In the genomic region with DNA sequence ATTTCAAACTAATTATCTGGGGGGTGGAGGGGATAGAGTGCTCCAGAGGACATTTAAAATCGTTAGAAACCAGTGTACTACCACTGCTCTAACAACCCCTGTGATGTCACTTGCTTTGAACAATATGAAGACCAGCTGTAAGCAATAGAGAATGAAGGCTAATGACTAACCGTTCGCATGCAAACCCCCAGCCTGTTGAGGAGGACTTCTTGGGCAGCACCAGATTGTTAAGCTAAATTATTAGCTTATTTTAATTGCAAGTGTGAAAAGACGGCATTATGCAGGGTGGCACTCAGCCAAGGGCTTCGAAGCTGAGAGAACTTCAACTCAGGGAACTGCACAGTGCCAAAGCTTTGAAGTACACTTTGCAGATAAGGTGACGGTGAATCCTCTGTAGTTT, we compare ENCODE assay signal across 11 mouse cellular contexts.
A peak's percentile ranks its signal among the peaks of the same experiment; 100 is the strongest.
DNase-seq lines count a peak whose midpoint lies in the region; ATAC-seq lines count a peak whose summit lies in the region.
"Had no signal": no experiment of that assay in that cellular context is flagged by ENCODE, and none has a peak within 500 bp of the region (broad histone marks: within the 10 kb centered on the region; RNA-seq: fewer than 3 reads in every experiment).

No protein-coding gene starts in this region.

- ATAC-seq in heart, embryonic 11.5 days (replicated peaks; ENCODE audit: insufficient number of reproducible peaks, low FRiP score, low TSS enrichment) = no peak

- peaks cover 3% of the 10 kb centered on the region; the same call in 1 of the 2 replicates for H3K4me1 ChIP-seq in heart, embryonic 11.5 days (ENCODE audit: control insufficient read depth, insufficient read depth, low read length)

- H3K9me3 ChIP-seq in heart, embryonic 11.5 days (replicated peaks; ENCODE audit: control insufficient read depth, low read length) = no peaks in the 10 kb centered on the region
- H3K9me3 ChIP-seq: limb, embryonic 15.5 days had no signal

- no peak overlapping the region for H3K9ac ChIP-seq in heart, embryonic 11.5 days (ENCODE audit: low read depth, low read length)
- H3K9ac ChIP-seq: limb, embryonic 15.5 days had no signal

- WGBS in heart, embryonic 11.5 days (ENCODE audit: insufficient replicate concordance) = 45% methylated on average over 6 of the region's 6 CpGs

- H3K4me3 ChIP-seq in heart, embryonic 11.5 days (ENCODE audit: low read depth, low read length) = no peak overlapping the region
- H3K4me3 ChIP-seq: limb, embryonic 15.5 days; myocyte had no signal

- no peak overlapping the region for H3K4me2 ChIP-seq in heart, embryonic 11.5 days
- H3K4me2 ChIP-seq: limb, embryonic 15.5 days had no signal

- DNase-seq in heart, adult 11 months = peak; percentile 88
- DNase-seq in urinary bladder, postnatal 25 days (ENCODE audit: low spot score) = peak; percentile 5
- no peak for DNase-seq in urinary bladder, adult 18-20 months (ENCODE audit: low spot score in 2 of 2)
- peak; percentile 47 for DNase-seq in layer of hippocampus, adult 9-11 months
- DNase-seq in telencephalon, adult 2 months (ENCODE audit: low read depth, low spot score) = peak; percentile 45
- no peak for DNase-seq in gastrocnemius, postnatal 4 days (ENCODE audit: low spot score in 2 of 2)
- no peak for DNase-seq in embryo, embryonic 10 days (ENCODE audit: low spot score)
- DNase-seq: thymus, postnatal 25 days had no signal

- H3K27ac ChIP-seq in heart, embryonic 11.5 days (ENCODE audit: low read depth, low read length) = no peak overlapping the region

- H3K27me3 ChIP-seq in heart, embryonic 11.5 days (ENCODE audit: control insufficient read depth, insufficient read depth, low read length) = no peaks in the 10 kb centered on the region
- H3K27me3 ChIP-seq: limb, embryonic 15.5 days had no signal

- H3K36me3 ChIP-seq in heart, embryonic 11.5 days (ENCODE audit: control insufficient read depth, insufficient read depth, low read length) = no peaks in the 10 kb centered on the region
- H3K36me3 ChIP-seq: limb, embryonic 15.5 days had no signal

Comparison
In these comparisons a context has a peak if more than half of its experiments do, and no peak if none do; other contexts are left out.
1. DNase-seq: peak in heart, adult 11 months (single experiment), urinary bladder, postnatal 25 days (single experiment), layer of hippocampus, adult 9-11 months (single experiment) and telencephalon, adult 2 months (single experiment); none in urinary bladder, adult 18-20 months (0 of 2), gastrocnemius, postnatal 4 days (0 of 2) and embryo, embryonic 10 days (single experiment).